Mouse (Mus musculus) midbrain, embryonic 15.5 days (tissue): ENCODE results near the gene Sox30. TPM values are rescaled to one million over a fixed set of nuclear protein-coding genes. Genes with fewer than 3 reads are reported as not detected.

Source experiments
- ATAC-seq: fragments of 200-750 bp; cut with Nextera tagmentation; replicated peaks from 2 replicates; pipeline ENCODE4 v1.8.0; 2017; ENCODE audit warnings: moderate TSS enrichment
- H3K27ac ChIP-seq: fragments of 300-500 bp; sonication (generic); 2 replicates; pipeline ENCODE4 v1.5.1; 2015; ENCODE audit warnings: mild to moderate bottlenecking, inconsistent platforms
- H3K27me3 ChIP-seq: fragments of 300-500 bp; sonication (generic); replicated peaks from 2 replicates; pipeline ENCODE4 v1.6.1; 2015; ENCODE audit warnings: inconsistent platforms
- H3K36me3 ChIP-seq: fragments of 300-500 bp; sonication (generic); replicated peaks from 2 replicates; pipeline ENCODE4 v1.6.1; 2015; ENCODE audit warnings: inconsistent platforms
- H3K4me1 ChIP-seq: fragments of 300-500 bp; sonication (generic); 2 replicates; pipeline ENCODE4 v1.6.1; 2015; ENCODE audit warnings: inconsistent platforms
- H3K4me2 ChIP-seq: fragments of 300-500 bp; sonication (generic); 2 replicates; pipeline ENCODE4 v1.6.1; 2015; ENCODE audit warnings: inconsistent platforms, mild to moderate bottlenecking, moderate library complexity
- H3K4me3 ChIP-seq: fragments of 300-500 bp; sonication (generic); 2 replicates; pipeline ENCODE4 v1.5.1; 2015; ENCODE audit warnings: mild to moderate bottlenecking, inconsistent platforms
- H3K9ac ChIP-seq: fragments of 300-500 bp; sonication (generic); 2 replicates; pipeline ENCODE4 v1.6.1; 2015; ENCODE audit warnings: mild to moderate bottlenecking, inconsistent platforms
- H3K9me3 ChIP-seq: fragments of 300-500 bp; sonication (generic); 2 replicates; pipeline ENCODE4 v1.6.1; 2016; ENCODE audit warnings: inconsistent platforms
- WGBS: fragments of 180-500 bp; shearing (Covaris S2); methylation state at CpG from one replicate; pipeline ENCODE4 v1.1.7; 2015; ENCODE audit warnings: mixed read lengths; 5-methylcytosine and 5-hydroxymethylcytosine counted together
- polyA plus RNA-seq: library from polyadenylated mRNA; unstranded; fragments of >200 nt; fragmentation: Nextera tagmentation; extraction: Ambion mirVana; gene quantifications from 2 replicates; pipeline ENCODE4 v1.2.1, GENCODE M21; 2015

Sox30 gene
- polyA plus RNA-seq, 1 experiment from 2014 or later = 0.18 TPM

DNA sequence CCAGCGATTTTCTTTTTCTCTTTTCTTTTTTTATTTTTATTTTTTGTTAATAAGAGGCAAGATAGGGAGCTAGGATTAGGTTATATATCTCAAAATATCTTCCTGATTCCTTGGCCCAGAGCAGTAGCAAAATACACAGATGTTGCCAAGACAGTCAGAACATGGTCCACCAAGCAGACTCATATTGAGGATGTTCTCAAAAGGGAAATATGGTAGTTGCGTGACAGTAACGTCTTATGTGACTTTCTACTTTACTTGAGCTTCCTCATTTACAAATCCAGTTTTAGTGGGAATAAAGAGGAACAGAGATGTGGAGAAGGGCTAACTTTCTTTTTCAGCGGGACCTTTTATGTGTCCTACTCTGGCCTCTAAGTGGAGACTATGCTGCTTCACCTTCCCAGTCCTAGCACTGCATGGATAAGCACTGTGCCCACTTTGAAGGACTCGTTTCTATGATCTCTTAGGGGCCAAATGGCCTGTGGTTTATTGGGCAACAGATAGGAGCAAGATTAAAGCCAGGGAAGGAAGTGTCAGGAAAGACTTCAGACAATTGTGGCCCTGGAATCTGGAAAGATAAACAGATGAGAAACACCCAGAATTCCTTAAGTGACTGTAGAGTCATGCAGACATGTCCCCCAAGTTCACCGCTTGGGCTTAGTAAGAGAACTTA is 81.8 kb downstream of the Sox30 start:
- Histone ChIP-seq H3K9ac (no peak overlapping the region), H3K27ac (no peak overlapping the region), H3K4me1 (peaks cover 26% of the 10 kb centered on the region), H3K36me3 (0 out of 2 replicates have a peak, but pooled peaks cover 3% of the 10 kb centered on the region), H3K9me3 (no peaks in the 10 kb centered on the region), H3K27me3 (no peaks in the 10 kb centered on the region), H3K4me2 (no peak overlapping the region), H3K4me3 (no peak overlapping the region)
- ATAC-seq = no peak
- 85% methylated on average over 6 of the region's 6 CpGs for WGBS

DNA sequence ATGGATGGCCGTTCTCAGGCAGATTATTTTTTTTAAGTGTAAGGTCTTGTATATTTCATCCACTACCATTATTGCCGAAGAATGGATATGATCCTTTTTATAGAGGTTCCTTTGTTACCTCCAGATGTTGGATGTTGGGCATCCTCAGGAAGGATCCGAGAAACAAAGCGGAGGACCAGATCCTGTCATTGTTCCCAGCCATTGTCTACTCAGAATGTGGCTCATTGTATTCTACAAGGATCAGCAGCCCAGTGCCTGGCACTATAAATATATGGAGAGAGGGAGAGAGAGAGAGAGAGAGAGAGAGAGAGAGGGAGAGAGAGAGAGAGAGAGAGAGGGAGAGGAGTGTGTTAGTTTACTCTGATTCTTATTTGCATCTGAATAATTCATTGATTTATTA is 82.5 kb downstream of the Sox30 start:
- no peak for ATAC-seq
- 53% methylated on average over 4 of the region's 4 CpGs for WGBS
- Histone ChIP-seq H3K9ac (no peak overlapping the region), H3K27ac (no peak overlapping the region), H3K4me3 (no peak overlapping the region), H3K4me1 (peaks cover 20% of the 10 kb centered on the region), H3K36me3 (0 out of 2 replicates have a peak, but pooled peaks cover 3% of the 10 kb centered on the region), H3K4me2 (no peak overlapping the region), H3K9me3 (no peaks in the 10 kb centered on the region), H3K27me3 (no peaks in the 10 kb centered on the region)

DNA sequence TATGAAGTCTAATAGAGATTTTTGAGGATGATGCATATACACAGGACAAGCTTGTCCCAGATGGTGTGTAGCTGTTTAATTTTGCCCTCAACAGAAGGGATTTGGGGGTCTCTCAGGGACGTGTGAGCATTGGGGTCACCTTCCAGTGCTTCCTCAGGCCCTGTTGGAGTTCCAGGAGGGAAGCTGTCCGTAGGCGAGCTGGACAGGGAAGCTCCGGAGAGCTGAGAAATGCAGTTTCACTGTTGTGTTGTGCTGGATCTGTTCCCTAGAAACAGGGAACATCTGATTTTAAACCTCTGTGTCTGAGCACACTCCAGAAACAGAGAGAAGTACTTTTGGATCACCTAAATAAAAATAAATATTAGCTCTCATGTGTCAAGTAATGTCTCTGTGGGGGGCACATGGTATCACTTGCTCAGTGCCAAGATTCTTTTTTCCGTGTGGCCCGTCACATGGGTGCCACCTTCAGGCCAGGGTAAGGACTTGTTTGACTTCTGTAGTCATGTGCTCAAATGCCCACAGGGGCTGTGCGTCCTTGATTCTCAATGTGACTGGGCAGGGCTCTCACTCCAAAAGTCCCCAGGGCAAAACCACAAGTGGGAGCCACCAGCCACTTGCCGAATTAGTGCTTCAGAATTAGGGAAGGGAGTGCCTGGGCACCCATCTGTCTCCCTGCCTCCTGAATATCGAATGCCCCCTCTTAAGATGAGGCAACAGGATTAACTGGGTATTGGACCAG is 83.1 kb downstream of the Sox30 start:
- H3K36me3 ChIP-seq = 0 out of 2 replicates have a peak, but pooled peaks cover 3% of the 10 kb centered on the region
- no peak overlapping the region for H3K27ac ChIP-seq
- H3K27me3 ChIP-seq = no peaks in the 10 kb centered on the region
- H3K4me3 ChIP-seq = no peak overlapping the region
- H3K9ac ChIP-seq = no peak overlapping the region
- H3K4me1 ChIP-seq = peaks cover 15% of the 10 kb centered on the region
- H3K4me2 ChIP-seq = no peak overlapping the region
- 63% methylated on average over 9 of the region's 9 CpGs for WGBS
- no peak for ATAC-seq
- H3K9me3 ChIP-seq = no peaks in the 10 kb centered on the region

DNA sequence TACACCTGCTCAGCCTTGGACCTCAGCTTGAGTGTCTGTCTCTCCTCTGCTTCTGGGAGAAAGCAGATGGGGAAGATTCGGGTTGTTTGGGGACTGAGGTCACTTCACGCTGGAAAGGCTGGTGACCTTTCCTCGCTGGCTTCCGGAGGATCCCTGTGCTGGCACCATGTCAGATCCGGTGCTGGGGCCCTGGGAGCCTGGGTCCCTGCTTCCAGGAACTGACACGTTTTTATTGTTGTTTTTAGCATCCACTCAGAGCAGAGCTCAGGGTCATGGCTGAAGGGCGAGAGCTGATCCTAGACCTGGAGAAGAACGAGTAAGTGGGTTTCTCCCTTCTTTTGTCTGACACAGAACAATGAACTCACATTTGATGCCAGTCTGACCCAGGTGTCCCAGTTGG is 84.7 kb downstream of the Sox30 start:
- Histone ChIP-seq H3K27me3 (no peaks in the 10 kb centered on the region), H3K36me3 (0 out of 2 replicates have a peak, but pooled peaks cover 3% of the 10 kb centered on the region), H3K4me3 (no peak overlapping the region), H3K9ac (no peak overlapping the region), H3K4me1 (peaks cover 19% of the 10 kb centered on the region), H3K27ac (peak overlapping the region; percentile 35), H3K9me3 (no peaks in the 10 kb centered on the region), H3K4me2 (no peak overlapping the region)
- WGBS = 67% methylated on average over 8 of the region's 8 CpGs
- peak; percentile 19; the same call in 1 of the 2 replicates for ATAC-seq

DNA sequence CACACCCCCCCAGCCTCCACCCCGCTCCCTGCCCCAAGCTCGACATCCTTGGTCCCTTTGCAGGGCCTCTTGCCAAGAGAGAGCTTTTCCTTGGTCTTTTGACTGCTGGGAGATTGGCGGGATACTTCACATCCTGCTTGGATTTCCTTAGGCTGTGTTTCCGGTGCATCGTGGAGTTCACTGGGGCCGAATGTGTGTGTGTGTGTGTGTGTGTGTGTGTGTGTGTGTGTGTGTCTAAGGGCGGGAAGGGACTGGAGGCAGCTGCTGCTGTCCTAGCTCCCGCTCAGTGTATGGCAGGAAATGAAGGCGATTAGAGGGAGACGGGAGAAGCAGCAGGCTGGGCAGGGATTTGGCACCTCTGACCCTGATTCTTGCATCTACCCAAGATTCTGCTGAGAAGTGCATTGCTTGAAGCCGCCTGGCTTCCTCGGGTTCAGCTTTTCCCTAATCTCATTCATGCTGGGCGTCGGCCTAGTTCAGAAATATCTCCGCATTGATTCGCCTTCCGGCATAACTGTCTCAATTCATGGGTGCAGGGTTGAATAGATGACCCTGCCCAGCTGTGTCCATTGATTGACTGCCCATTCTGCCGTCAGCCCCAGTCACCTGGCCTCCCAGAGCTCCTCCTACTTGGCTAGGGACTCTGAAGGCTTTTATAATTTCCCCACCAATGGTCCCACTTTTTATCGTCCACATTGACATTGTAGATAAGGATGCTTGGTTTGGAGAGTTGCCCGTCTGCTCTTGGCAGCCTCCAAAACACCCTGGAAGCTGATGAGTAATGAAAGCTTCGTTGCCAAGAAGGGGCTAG is 85.3 kb downstream of the Sox30 start:
- Histone ChIP-seq H3K4me2 (no peak overlapping the region), H3K9ac (no peak overlapping the region), H3K4me3 (no peak overlapping the region), H3K4me1 (peaks cover 22% of the 10 kb centered on the region), H3K27me3 (no peaks in the 10 kb centered on the region), H3K9me3 (no peaks in the 10 kb centered on the region), H3K27ac (peak overlapping the region; percentile 35; the same call in 1 of the 2 replicates), H3K36me3 (0 out of 2 replicates have a peak, but pooled peaks cover 3% of the 10 kb centered on the region)
- WGBS = 50% methylated on average over 21 of the region's 21 CpGs
- ATAC-seq = peak; percentile 73

Other genes starting within 250 kb of the Sox30 start
- gene Clint1, start 128.3 kb upstream of the Sox30 start, polyA plus RNA-seq = 42.8 TPM in 2 replicates
- gene Lsm11, start 35.4 kb upstream of the Sox30 start, polyA plus RNA-seq = 23.5 and 26.1 TPM in 2 replicates
- 10.1 and 10.2 TPM in 2 replicates for gene Thg1l, start 24.8 kb upstream of the Sox30 start, polyA plus RNA-seq
- 4.0 and 5.4 TPM in 2 replicates for gene Gm12166, start 72.0 kb downstream of the Sox30 start, polyA plus RNA-seq
- 11.3 and 12.2 TPM in 2 replicates for gene Adam19, start 75.7 kb downstream of the Sox30 start, polyA plus RNA-seq
- gene Nipal4, start 186.2 kb downstream of the Sox30 start, polyA plus RNA-seq = 0.43 TPM in 2 replicates